13 mouse cellular contexts compared by ENCODE assay signal in the genomic region with DNA sequence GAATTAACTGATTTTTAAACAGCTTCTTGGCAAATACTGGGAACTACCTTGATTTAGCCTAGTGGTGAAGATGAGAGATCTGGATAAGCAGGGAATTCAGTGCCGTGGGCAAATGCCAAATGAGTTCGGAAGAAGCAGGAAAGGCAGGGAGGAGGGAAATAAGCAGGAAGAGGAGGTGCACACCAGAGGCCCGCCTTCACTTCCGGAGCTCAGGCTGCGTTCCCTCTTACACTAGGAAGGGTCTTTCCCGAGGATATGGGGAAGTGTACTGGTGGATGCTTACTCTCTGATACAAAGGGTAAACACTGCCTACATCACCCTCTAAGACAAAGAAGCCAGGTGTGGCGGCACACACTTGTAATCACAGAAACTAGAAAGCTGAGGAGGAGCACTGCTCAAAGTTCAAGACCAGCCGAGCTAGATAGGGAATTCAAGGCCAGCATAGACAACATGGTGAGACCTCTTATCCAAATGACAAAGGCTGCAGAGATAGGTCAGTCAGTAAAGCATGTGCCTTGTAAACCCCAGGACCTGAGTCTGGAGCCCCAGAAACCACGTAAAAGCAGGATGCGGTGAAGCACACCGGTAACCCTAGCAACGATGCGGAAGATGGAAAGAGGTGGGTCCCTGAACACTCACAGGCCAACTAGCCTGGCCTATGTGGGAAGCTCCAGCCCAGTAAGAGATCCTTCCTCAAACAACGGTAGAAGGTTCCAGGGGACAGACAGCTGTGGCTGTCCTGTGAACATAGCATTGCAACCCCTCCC. TPM values are rescaled to one million over a fixed set of nuclear protein-coding genes. Genes with fewer than 3 reads are reported as not detected.
A peak's percentile ranks its signal among the peaks of the same experiment; 100 is the strongest.
DNase-seq lines count a peak whose midpoint lies in the region; ATAC-seq and TF ChIP-seq lines count a peak whose summit lies in the region.
"Had no signal": no experiment of that assay in that cellular context is flagged by ENCODE, and none has a peak within 500 bp of the region (broad histone marks: within the 10 kb centered on the region; RNA-seq: fewer than 3 reads in every experiment).

No protein-coding gene starts in this region.

- no peak for TF ChIP-seq POLR2A in small intestine, adult 2 months (IDR thresholded peaks at IDR 0.05; ENCODE audit: low read depth, low read length)

- ATAC-seq in midbrain, postnatal 0 days (ENCODE audit: low FRiP score): no peak
- no peak for ATAC-seq in midbrain, embryonic 16.5 days
- ATAC-seq in inflammation-experienced regulatory T-cells, adult 6 months: peak; percentile 81

- no peaks in the 10 kb centered on the region for H3K9me3 ChIP-seq in midbrain, postnatal 0 days (ENCODE audit: low read length)
- no peaks in the 10 kb centered on the region for H3K9me3 ChIP-seq in midbrain, embryonic 16.5 days (replicated peaks; ENCODE audit: control insufficient read depth, low read length, poor library complexity, severe bottlenecking)
- H3K9me3 ChIP-seq: stomach, embryonic 15.5 days had no signal

- no peak overlapping the region for H3K4me3 ChIP-seq in midbrain, postnatal 0 days (ENCODE audit: low read depth, low read length)
- H3K4me3 ChIP-seq in midbrain, embryonic 16.5 days (ENCODE audit: low read depth, low read length): no peak overlapping the region
- peak overlapping the region; percentile 28 for H3K4me3 ChIP-seq in small intestine, adult 2 months (ENCODE audit: low read depth, low read length)
- H3K4me3 ChIP-seq: stomach, embryonic 15.5 days had no signal

- H3K4me2 ChIP-seq in midbrain, postnatal 0 days (ENCODE audit: low read depth, low read length, poor library complexity, severe bottlenecking): no peak overlapping the region
- H3K4me2 ChIP-seq in midbrain, embryonic 16.5 days (ENCODE audit: low read length): no peak overlapping the region
- H3K4me2 ChIP-seq: stomach, embryonic 15.5 days had no signal

- WGBS in midbrain, postnatal 0 days: 77% methylated on average over 14 of the region's 14 CpGs
- 75% methylated on average over 14 of the region's 14 CpGs for WGBS in midbrain, embryonic 16.5 days
- WGBS in small intestine, adult 2 months: 52% methylated on average over 14 of the region's 14 CpGs

- H3K4me1 ChIP-seq in midbrain, postnatal 0 days (ENCODE audit: insufficient read depth, low read length): no peaks in the 10 kb centered on the region
- no peaks in the 10 kb centered on the region for H3K4me1 ChIP-seq in midbrain, embryonic 16.5 days (ENCODE audit: control insufficient read depth, insufficient read depth, low read length)
- peaks cover 7% of the 10 kb centered on the region; the same call in 1 of the 2 replicates for H3K4me1 ChIP-seq in small intestine, adult 2 months (ENCODE audit: control insufficient read depth, insufficient read depth, insufficient read length, low read length)
- H3K4me1 ChIP-seq: stomach, embryonic 15.5 days had no signal

- DNase-seq in heart, adult 11 months: peak; percentile 88
- no peak for DNase-seq in heart, postnatal 10 days
- DNase-seq in midbrain, postnatal 0 days (ENCODE audit: low spot score): peak; percentile 35
- no peak for DNase-seq in urinary bladder, postnatal 14 days (ENCODE audit: low spot score)
- no peak for DNase-seq in ovary, postnatal 14 days (ENCODE audit: low spot score)
- DNase-seq: adrenal gland, postnatal 14 days; cerebellum, adult 9-11 months; kidney, adult 11 months; lung, adult 2 months had no signal

- no peaks in the 10 kb centered on the region for H3K27me3 ChIP-seq in midbrain, postnatal 0 days (ENCODE audit: insufficient read depth, low read length)
- no peaks in the 10 kb centered on the region for H3K27me3 ChIP-seq in midbrain, embryonic 16.5 days (ENCODE audit: control insufficient read depth, insufficient read depth, low read depth, low read length)
- no peaks in the 10 kb centered on the region for H3K27me3 ChIP-seq in small intestine, adult 2 months (ENCODE audit: control insufficient read depth, insufficient read depth, low read length)
- H3K27me3 ChIP-seq: stomach, embryonic 15.5 days had no signal

- no peak overlapping the region for H3K9ac ChIP-seq in midbrain, postnatal 0 days (replicated peaks; ENCODE audit: low read length, poor library complexity, severe bottlenecking)
- H3K9ac ChIP-seq in midbrain, embryonic 16.5 days (ENCODE audit: low read depth, low read length): no peak overlapping the region
- H3K9ac ChIP-seq: stomach, embryonic 15.5 days had no signal

- H3K36me3 ChIP-seq in midbrain, postnatal 0 days (ENCODE audit: insufficient read depth, low read length): no peaks in the 10 kb centered on the region; the same call in 1 of the 2 replicates
- no peaks in the 10 kb centered on the region for H3K36me3 ChIP-seq in midbrain, embryonic 16.5 days (ENCODE audit: control insufficient read depth, insufficient read depth, low read length)
- peaks cover 21% of the 10 kb centered on the region for H3K36me3 ChIP-seq in small intestine, adult 2 months (ENCODE audit: control insufficient read depth, insufficient read depth, low read length)
- H3K36me3 ChIP-seq: stomach, embryonic 15.5 days had no signal

- intact Hi-C loops in heart, postnatal 10 days (cut with DNase I): no loop called here

- H3K27ac ChIP-seq in midbrain, postnatal 0 days (ENCODE audit: low read depth, low read length): no peak overlapping the region
- no peak overlapping the region for H3K27ac ChIP-seq in midbrain, embryonic 16.5 days (ENCODE audit: low read length)
- H3K27ac ChIP-seq in small intestine, adult 2 months (ENCODE audit: insufficient read depth, low read depth, low read length): no peak overlapping the region
- H3K27ac ChIP-seq: stomach, embryonic 15.5 days had no signal

- no peak for TF ChIP-seq CTCF in midbrain, postnatal 0 days (IDR thresholded peaks at IDR 0.05)
- no peak for TF ChIP-seq CTCF in small intestine, adult 2 months (IDR thresholded peaks at IDR 0.05; ENCODE audit: extremely low read depth, insufficient read length, insufficient replicate concordance, low read depth, low read length)

RNA-seq across cellular contexts. Expression of a gene that starts 57.9 kb away (rescaled TPM):
- 10 to 100 TPM; 13.9 to 14.5 TPM for total RNA-seq in heart, postnatal 10 days (2021)
- 14.7 and 16.4 TPM in 2 replicates for total RNA-seq in midbrain, postnatal 0 days (2014; rRNA removed)
- 4.9 and 5.7 TPM in 2 replicates for polyA plus RNA-seq in midbrain, postnatal 0 days (2015; fragmentation: Nextera tagmentation; extraction: Ambion mirVana)
- 5.9 and 7.1 TPM in 2 replicates for polyA plus RNA-seq in midbrain, embryonic 16.5 days (2015; fragmentation: Nextera tagmentation; extraction: Ambion mirVana)
- 100 to 1,000 TPM; 108 to 137 (median 120) TPM for polyA plus RNA-seq in inflammation-experienced regulatory T-cells, adult 6 months (2017; shearing (Covaris generic))
- 1.4 and 1.9 TPM in 2 replicates for polyA plus RNA-seq in small intestine, adult 2 months (2012; rRNA removed)

Comparison
In these comparisons a context has a peak if more than half of its experiments do, and no peak if none do; other contexts are left out.
1. DNase-seq: peak in heart, adult 11 months (single experiment) and midbrain, postnatal 0 days (single experiment); none in heart, postnatal 10 days (0 of 2), urinary bladder, postnatal 14 days (single experiment) and ovary, postnatal 14 days (single experiment).
2. RNA of a gene that starts 57.9 kb away (polyA plus RNA-seq): 108 to 137 TPM in inflammation-experienced regulatory T-cells, adult 6 months; 5.9 to 7.1 TPM in midbrain, embryonic 16.5 days, 4.9 to 5.7 TPM in midbrain, postnatal 0 days and 1.4 to 1.9 TPM in small intestine, adult 2 months; every median in the first group is over 10 times any median in the second.